Mouse (Mus musculus) myocyte (in vitro differentiated cells): ENCODE results near the gene Cyp2c29.
"Not testable (repeated sequence)": the region's sequence is repeated elsewhere in the genome, so short reads cannot be mapped to it uniquely, and the experiment has no call there.

Source experiments
- CEBPB ChIP-seq: IDR thresholded peaks from 2 replicates; pipeline ENCODE4 v1.6.1; 2011; ENCODE audit warnings: mild to moderate bottlenecking, moderate library complexity; ENCODE audit not compliant: poor library complexity, insufficient read depth, severe bottlenecking
- E2F4 ChIP-seq: IDR thresholded peaks from one replicate; pipeline ENCODE4 v1.6.1; 2011; ENCODE audit warnings: mild to moderate bottlenecking, control low read depth, moderate library complexity; ENCODE audit not compliant: insufficient read depth
- MAX ChIP-seq: IDR thresholded peaks from one replicate; pipeline ENCODE4 v1.6.1; 2011; ENCODE audit warnings: low read depth, mild to moderate bottlenecking, control low read depth
- MYOD1 ChIP-seq, 3 experiments: IDR thresholded peaks; one replicate each; pipeline ENCODE4 v1.6.1; 2011; ENCODE audit warnings: control low read depth in 2 of 3, low read depth in 2 of 3, mild to moderate bottlenecking in 2 of 3, moderate library complexity in 1 of 3; ENCODE audit not compliant: insufficient read length in 2 of 3, control insufficient read depth in 1 of 3
- MYOG ChIP-seq, 3 experiments: IDR thresholded peaks; one replicate each; pipeline ENCODE4 v1.6.1; 2011; ENCODE audit warnings: control low read depth in 2 of 3, low read depth in 2 of 3, mild to moderate bottlenecking in 2 of 3; ENCODE audit not compliant: insufficient read length in 2 of 3, control insufficient read depth in 1 of 3, insufficient read depth in 1 of 3
- POLR2A ChIP-seq: IDR thresholded peaks from one replicate; pipeline ENCODE4 v1.6.1; 2011; ENCODE audit warnings: low read depth, mild to moderate bottlenecking, control low read depth, moderate library complexity; ENCODE audit not compliant: insufficient read length
- POLR2AphosphoS2 ChIP-seq: IDR thresholded peaks from one replicate; pipeline ENCODE4 v1.6.1; 2011; ENCODE audit warnings: low read depth, control low read depth; ENCODE audit not compliant: insufficient read length
- REST ChIP-seq: IDR thresholded peaks from one replicate; pipeline ENCODE4 v1.6.1; 2011; ENCODE audit warnings: mild to moderate bottlenecking, control low read depth, moderate library complexity; ENCODE audit not compliant: insufficient read depth, insufficient read length
- SRF ChIP-seq: IDR thresholded peaks from one replicate; pipeline ENCODE4 v1.6.1; 2011; ENCODE audit warnings: low read depth; ENCODE audit not compliant: control insufficient read depth, insufficient read length
- TCF12 ChIP-seq: IDR thresholded peaks from one replicate; pipeline ENCODE4 v1.6.1; 2011; ENCODE audit warnings: mild to moderate bottlenecking, control low read depth; ENCODE audit not compliant: poor library complexity, insufficient read depth, severe bottlenecking
- TCF3 ChIP-seq: IDR thresholded peaks from one replicate; pipeline ENCODE4 v1.6.1; 2011; ENCODE audit warnings: low read depth, control low read depth; ENCODE audit not compliant: insufficient read length
- USF1 ChIP-seq: IDR thresholded peaks from one replicate; pipeline ENCODE4 v1.6.1; 2011; ENCODE audit warnings: low read depth, mild to moderate bottlenecking, control low read depth, moderate library complexity

- not testable (repeated sequence) for TF ChIP-seq POLR2A; CEBPB; MYOD1 (IDR thresholded peaks at IDR 0.05; ENCODE audit: control insufficient read depth in 1 of 3, insufficient read length in 2 of 3, low read depth in 2 of 3); USF1; POLR2AphosphoS2; REST; TCF12; TCF3; E2F4; MAX; MYOG (IDR thresholded peaks at IDR 0.05; ENCODE audit: control insufficient read depth in 1 of 3, insufficient read depth in 1 of 3, insufficient read length in 2 of 3, low read depth in 2 of 3); SRF
These were observed at the start of gene Cyp2c29 for GRCm38 (mm10) chr19:39269105-39269504.
